Mouse (Mus musculus) adrenal gland, adult 2 months (tissue): ENCODE measurements at regions not wholly inside any gene's neighbourhood (a gene's known extent, or its start where the extent isn't known, plus 50 kb on each side); places are given as distances from the start of the nearest gene placed in this dataset.
"Not testable (repeated sequence)": the region's sequence is repeated elsewhere in the genome, so short reads cannot be mapped to it uniquely, and the experiment has no call there.

Experiments used
- DNase-seq: peaks from one replicate; pipeline ENCODE4 v3.0.0; 2021

- DNase-seq = not testable (repeated sequence)
Measured at GRCm38 (mm10) chr14:53007741-53008140, 512.2 kb upstream of the Olfr1507 start.

GRCm38 (mm10) chr14:53007323-53007722 lies 511.8 kb upstream of the Olfr1507 start:
- DNase-seq = not testable (repeated sequence)

- not testable (repeated sequence) for DNase-seq
Measured at GRCm38 (mm10) chr14:53001289-53001688, 505.7 kb upstream of the Olfr1507 start.

- DNase-seq = not testable (repeated sequence)
Measured at GRCm38 (mm10) chr14:52992106-52992760, 496.7 kb upstream of the Olfr1507 start.

GRCm38 (mm10) chr14:52991328-52991665 lies 495.7 kb upstream of the Olfr1507 start:
- not testable (repeated sequence) for DNase-seq

GRCm38 (mm10) chr14:52990569-52991327 lies 495.2 kb upstream of the Olfr1507 start:
- not testable (repeated sequence) for DNase-seq

- DNase-seq = not testable (repeated sequence)
Measured at GRCm38 (mm10) chr14:52989940-52990339, 494.4 kb upstream of the Olfr1507 start.

- DNase-seq = not testable (repeated sequence)
Measured at GRCm38 (mm10) chr14:52988563-52988962, 493.0 kb upstream of the Olfr1507 start.

- not testable (repeated sequence) for DNase-seq
Measured at GRCm38 (mm10) chr14:52972207-52973003, 476.9 kb upstream of the Olfr1507 start.

- not testable (repeated sequence) for DNase-seq
Measured at GRCm38 (mm10) chr14:52962110-52962509, 466.6 kb upstream of the Olfr1507 start.

- not testable (repeated sequence) for DNase-seq
Measured at GRCm38 (mm10) chr14:52956515-52956914, 461.0 kb upstream of the Olfr1507 start.

GRCm38 (mm10) chr14:52944925-52945324 lies 449.4 kb upstream of the Olfr1507 start:
- DNase-seq = not testable (repeated sequence)

GRCm38 (mm10) chr14:52942438-52942837 lies 446.9 kb upstream of the Olfr1507 start:
- DNase-seq = not testable (repeated sequence)

- DNase-seq = not testable (repeated sequence)
Measured at GRCm38 (mm10) chr14:52941747-52942146, 446.2 kb upstream of the Olfr1507 start.

GRCm38 (mm10) chr14:52920138-52920537 lies 424.6 kb upstream of the Olfr1507 start:
- DNase-seq = not testable (repeated sequence)

- DNase-seq = not testable (repeated sequence)
Measured at GRCm38 (mm10) chr14:52913814-52914213, 418.3 kb upstream of the Olfr1507 start.

- not testable (repeated sequence) for DNase-seq
Measured at GRCm38 (mm10) chr14:52899629-52900028, 404.1 kb upstream of the Olfr1507 start.

GRCm38 (mm10) chr14:52898310-52898709 lies 402.8 kb upstream of the Olfr1507 start:
- DNase-seq = not testable (repeated sequence)

GRCm38 (mm10) chr14:52879978-52880377 lies 384.4 kb upstream of the Olfr1507 start:
- DNase-seq = not testable (repeated sequence)

GRCm38 (mm10) chr14:52863841-52864240 lies 368.3 kb upstream of the Olfr1507 start:
- not testable (repeated sequence) for DNase-seq

GRCm38 (mm10) chr14:52863107-52863506 lies 367.6 kb upstream of the Olfr1507 start:
- DNase-seq = not testable (repeated sequence)

GRCm38 (mm10) chr14:52862491-52862890 lies 366.9 kb upstream of the Olfr1507 start:
- not testable (repeated sequence) for DNase-seq
